Mouse (Mus musculus): ENCODE results near the gene Matn3.

The Matn3 gene

DNA sequence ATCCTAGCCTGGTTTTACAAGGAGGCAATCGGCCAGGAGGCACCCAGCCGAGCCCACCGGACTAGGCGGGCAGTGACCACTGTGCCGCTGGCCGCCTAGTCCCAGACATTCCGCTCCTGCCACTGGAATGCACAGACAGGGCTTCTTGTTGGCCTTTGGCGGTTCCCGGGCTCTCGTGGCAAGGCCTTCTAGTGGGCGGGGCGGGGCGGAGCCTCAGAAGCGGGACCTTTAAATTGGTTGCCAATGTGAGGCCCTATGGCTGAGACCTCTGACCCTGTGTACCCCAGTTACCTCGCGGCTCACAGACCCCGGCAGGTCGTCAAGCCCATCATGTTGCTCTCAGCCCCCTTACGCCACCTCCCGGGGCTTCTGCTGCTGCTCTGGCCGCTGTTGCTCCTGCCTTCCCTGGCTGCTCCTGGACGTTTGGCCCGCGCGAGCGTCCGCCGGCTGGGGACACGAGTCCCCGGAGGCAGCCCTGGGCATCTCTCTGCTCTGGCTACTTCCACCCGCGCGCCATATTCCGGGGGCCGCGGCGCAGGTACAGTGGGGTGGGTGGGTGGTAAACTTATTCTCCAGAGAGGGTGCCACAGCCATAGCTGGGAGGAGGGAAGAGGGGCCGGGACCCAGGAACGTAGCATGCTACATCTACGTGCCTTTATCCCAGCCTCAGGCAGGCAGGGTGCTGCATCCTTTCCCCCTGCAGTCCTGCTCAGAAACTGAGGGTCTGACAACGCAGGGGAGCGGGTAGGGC lies at the start of gene Matn3:
Matn3 (plus strand) TSS at position 216 of the 751 bp plus-strand sequence.
- DNase-seq (ENCODE audit: low read depth, low spot score), result no peak

DNA sequence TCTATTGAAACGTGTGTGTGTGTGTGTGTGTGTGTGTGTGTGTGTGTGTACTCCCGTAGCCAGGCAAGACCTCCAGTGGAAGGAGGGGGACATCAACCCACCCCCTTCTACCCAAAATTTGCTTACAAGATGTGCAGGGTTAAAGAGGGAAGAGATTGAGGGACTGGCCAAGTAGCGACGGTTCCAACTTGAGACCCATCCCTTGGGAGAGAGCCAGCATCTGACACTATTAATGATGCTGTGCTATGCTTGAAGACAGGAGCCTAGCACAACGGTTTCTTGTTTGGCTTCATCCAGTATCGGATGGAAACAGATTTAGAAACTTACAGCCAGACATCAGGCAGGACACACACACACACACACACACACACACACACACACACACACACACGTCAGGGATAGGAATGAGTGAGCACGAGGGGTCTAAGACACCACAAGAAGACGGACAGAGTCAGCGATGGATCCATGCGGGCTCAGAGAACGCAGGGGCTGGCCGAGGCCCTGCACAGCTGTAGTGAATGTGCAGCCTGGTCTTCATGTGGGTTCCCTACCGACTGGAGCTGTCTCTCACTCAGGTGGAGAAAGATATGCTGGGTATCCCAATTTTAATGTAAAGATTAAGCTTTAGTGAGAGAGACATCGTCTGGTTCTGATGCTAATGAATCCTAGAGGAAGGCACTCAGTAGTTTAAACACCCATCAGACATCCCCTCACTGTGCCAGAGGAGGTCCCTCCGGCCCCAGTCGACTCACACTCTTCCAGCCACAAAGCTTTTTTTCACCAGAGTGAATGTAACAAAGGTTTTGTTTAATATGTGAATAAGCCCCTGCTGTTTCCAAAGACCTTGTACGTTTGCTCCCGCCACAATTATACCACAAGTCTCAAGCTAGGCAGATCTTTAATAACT lies 48.6 kb upstream of the Matn3 start:
- no peak for DNase-seq (ENCODE audit: low read depth, low spot score)

- DNase-seq (ENCODE audit: low read depth, low spot score), result no peak
These were observed 47.5 kb upstream of the Matn3 start for GRCm38 (mm10) chr12:8900107-8900698.

DNA sequence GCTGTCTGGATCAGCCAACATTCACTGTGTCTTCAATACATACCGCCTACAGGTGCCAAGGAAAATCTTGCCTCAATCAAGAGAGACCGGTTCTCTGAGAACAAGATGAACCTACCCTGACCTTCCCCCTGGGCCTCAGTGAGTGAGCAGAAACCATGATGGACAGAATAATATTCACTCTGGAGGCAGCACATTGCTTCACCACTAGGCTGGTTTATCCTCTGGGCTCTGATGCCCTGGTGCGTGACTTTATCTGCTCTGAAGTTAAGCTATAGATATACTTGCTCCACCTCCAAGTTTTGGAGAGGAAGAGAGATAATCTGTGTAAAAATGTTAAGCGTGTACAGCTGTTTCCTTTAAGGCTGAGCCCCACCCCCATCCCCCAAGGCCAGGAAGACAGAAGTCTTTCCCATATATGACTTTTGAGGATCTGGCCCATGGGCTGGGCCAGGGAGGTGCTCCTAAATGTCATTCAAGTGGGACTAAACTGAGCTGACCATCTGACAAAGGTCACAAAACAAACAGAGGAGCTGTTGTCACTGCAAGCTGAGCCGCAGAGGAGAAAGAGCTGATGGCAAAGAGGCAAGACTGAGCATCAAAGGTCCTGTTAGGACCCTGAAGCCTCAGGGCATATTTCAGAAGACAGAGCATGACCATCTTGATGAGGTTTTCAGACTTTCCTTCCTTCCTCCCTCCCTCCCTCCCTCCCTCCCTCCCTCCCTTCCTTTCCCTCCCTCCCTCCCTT lies 46.6 kb upstream of the Matn3 start:
- DNase-seq (ENCODE audit: low read depth, low spot score), result no peak

GRCm38 (mm10) chr12:8901934-8902333 lies 45.8 kb upstream of the Matn3 start:
- DNase-seq (ENCODE audit: low read depth, low spot score), result no peak

- DNase-seq (ENCODE audit: low read depth, low spot score), result no peak
These were observed 45.2 kb upstream of the Matn3 start for GRCm38 (mm10) chr12:8902479-8902878.

DNA sequence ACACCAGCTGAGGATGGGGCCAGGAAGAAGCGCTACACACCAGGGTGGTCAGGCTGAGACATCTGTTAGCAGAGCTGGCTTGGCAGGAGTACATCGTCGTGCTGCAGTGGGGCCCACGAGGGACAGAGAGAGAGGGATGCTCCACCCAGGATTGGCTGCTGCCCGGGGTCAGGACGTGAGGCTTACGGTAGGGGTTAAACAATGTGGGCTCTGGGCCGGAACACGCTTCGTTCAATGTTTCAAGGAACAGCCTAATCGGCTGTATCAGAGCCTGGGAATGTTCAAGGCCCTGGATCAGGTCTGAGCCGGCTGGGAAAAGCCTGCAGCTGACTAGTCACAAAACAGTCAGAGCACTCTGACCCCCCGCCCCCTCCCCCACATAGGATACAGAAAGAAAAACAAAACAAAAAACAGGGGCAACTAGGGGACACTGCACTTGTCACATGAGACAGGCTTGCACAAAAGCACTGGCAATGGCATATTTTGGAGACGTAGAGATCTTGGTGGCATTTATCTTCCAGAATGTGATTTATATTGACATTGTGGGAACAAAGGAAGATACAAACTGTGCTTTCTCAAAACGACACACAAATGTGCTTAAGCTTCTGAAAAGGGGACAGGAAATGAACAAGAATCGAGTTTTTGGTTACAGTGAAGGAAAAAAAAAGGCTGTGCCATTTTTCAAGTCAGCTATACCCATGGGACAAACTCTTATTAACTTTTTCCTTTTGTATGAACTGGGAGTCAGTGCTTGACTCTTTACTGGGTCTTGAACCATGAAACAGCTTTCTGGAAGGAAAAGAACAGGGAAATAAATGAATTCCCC lies 34.7 kb upstream of the Matn3 start:
- DNase-seq (ENCODE audit: low read depth, low spot score), result no peak

- DNase-seq (ENCODE audit: low read depth, low spot score), result no peak
These were observed 33.9 kb upstream of the Matn3 start for GRCm38 (mm10) chr12:8913701-8914340.

GRCm38 (mm10) chr12:8916378-8916777 lies 31.4 kb upstream of the Matn3 start:
- DNase-seq (ENCODE audit: low read depth, low spot score), result no peak

GRCm38 (mm10) chr12:8919231-8919630 lies 28.5 kb upstream of the Matn3 start:
- DNase-seq (ENCODE audit: low read depth, low spot score), result no peak

- no peak for DNase-seq (ENCODE audit: low read depth, low spot score)
These were observed 26.7 kb upstream of the Matn3 start for GRCm38 (mm10) chr12:8920996-8921393.

GRCm38 (mm10) chr12:8921394-8922368 lies 26.0 kb upstream of the Matn3 start, which contains the start of gene Laptm4a:
Gene Laptm4a, plus strand, starts transcription at chr12:8921664.
- peak; percentile 93 for DNase-seq (ENCODE audit: low read depth, low spot score)

DNA sequence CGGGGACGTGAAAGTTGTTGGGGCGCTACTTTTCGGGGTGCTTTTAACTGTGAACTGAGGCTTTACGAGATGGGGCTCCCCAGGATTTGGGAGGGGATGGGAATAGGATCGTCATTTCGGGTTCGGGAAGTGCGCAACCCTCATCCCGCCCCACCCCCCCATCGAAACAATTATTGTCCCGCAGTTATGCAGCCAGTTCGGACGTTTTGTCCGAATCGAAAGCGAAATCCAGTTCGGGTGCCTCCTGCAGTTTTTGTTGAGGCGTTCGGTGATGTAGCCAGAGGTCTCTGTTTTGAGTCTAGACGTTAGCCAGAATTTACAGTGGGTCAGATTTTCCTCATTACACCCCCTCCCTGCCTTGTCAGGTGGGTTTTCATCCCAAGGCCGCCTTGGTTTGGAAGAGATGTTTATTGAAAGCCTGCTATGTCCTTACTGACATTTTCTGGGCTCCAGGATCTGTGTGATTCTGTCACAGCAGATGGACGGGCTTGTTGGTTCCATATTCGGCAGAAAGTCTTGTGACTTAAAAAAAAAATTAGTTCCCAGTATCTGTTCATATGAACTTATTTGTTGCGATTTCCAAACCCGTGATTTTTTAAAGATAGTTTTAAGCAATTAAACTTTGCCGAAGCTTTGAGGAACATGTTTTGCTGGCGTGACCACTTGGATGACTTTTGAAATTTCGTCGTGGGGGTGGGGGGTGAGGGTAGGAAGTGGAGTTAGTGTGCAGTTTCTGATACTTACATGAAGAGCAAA lies 25.2 kb upstream of the Matn3 start:
- DNase-seq (ENCODE audit: low read depth, low spot score), result peak; percentile 15

DNA sequence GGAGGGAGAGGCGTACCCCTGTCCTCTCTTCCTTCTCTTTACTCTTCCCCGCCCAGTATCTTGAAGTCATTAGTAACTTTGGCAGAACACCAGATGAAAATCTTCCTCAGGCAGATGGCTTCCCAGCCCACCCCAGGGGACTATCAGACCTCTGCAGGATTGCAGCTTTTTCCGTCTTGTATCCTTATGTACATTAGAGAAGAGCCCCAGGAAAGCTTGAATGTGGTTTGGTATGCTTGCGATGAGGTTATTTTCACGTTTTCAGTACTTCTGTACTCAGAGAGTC lies 24.7 kb upstream of the Matn3 start:
- DNase-seq (ENCODE audit: low read depth, low spot score), result peak; percentile 29

- no peak for DNase-seq (ENCODE audit: low read depth, low spot score)
These were observed 24.1 kb upstream of the Matn3 start for GRCm38 (mm10) chr12:8923603-8924002.

- DNase-seq (ENCODE audit: low read depth, low spot score), result no peak
These were observed 20.1 kb upstream of the Matn3 start for GRCm38 (mm10) chr12:8927652-8928051.

- no peak for DNase-seq (ENCODE audit: low read depth, low spot score)
These were observed 19.0 kb upstream of the Matn3 start for GRCm38 (mm10) chr12:8928766-8929165.

GRCm38 (mm10) chr12:8931083-8931482 lies 16.6 kb upstream of the Matn3 start:
- no peak for DNase-seq (ENCODE audit: low read depth, low spot score)
